Mouse (Mus musculus): ENCODE results near the gene Rab7.

DNA sequence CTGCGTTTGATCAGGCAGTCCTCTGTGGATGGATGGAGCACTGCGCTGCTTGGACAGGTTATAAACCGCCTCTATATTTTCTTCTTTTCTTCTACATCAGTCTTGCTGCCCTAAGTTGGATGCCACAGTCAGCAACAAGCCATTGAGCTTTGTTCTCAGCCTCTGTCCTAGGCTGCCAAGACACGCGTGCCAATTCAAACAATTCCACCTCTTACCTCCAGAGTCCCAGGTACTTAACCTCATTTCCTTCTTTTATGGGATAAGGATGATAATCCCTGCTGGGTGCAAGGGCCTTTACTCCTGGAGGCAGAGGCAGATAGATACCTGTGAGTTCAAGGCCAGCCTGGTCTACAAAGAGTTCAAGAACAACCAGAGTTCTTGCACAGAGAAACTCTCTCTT is 6.1 kb upstream of the Rab7 start:
- TF ChIP-seq POLR2A (IDR thresholded peaks at IDR 0.05; ENCODE audit: low read depth, low read length), result no peak
- no peak for TF ChIP-seq CTCF (conservative IDR thresholded peaks at IDR 0.05; ENCODE audit: insufficient read depth, insufficient read length, low read depth, low read length)

All from kidney, adult 2 months (tissue).